Mouse (Mus musculus): ENCODE measurements at regions not wholly inside any gene's neighbourhood (a gene's known extent, or its start where the extent isn't known, plus 50 kb on each side); places are given as distances from the start of the nearest gene placed in this dataset.

GRCm38 (mm10) chr14:78438064-78438677 is 98.4 kb downstream of the Akap11 start:
- no peak for DNase-seq (ENCODE audit: low spot score in 2 of 2)

GRCm38 (mm10) chr14:78436586-78436985 is 100.0 kb downstream of the Akap11 start:
- no peak for DNase-seq (ENCODE audit: low spot score in 2 of 2)

GRCm38 (mm10) chr14:78435982-78436381 is 100.6 kb downstream of the Akap11 start:
- DNase-seq (ENCODE audit: low spot score in 2 of 2): no peak

GRCm38 (mm10) chr14:78435561-78435960 is 101.0 kb downstream of the Akap11 start:
- no peak for DNase-seq (ENCODE audit: low spot score in 2 of 2)

- DNase-seq (ENCODE audit: low spot score in 2 of 2): no peak
Measured at GRCm38 (mm10) chr14:78434753-78435152, 101.9 kb downstream of the Akap11 start.

- no peak for DNase-seq (ENCODE audit: low spot score in 2 of 2)
Measured at GRCm38 (mm10) chr14:78434126-78434525, 102.5 kb downstream of the Akap11 start.

DNA sequence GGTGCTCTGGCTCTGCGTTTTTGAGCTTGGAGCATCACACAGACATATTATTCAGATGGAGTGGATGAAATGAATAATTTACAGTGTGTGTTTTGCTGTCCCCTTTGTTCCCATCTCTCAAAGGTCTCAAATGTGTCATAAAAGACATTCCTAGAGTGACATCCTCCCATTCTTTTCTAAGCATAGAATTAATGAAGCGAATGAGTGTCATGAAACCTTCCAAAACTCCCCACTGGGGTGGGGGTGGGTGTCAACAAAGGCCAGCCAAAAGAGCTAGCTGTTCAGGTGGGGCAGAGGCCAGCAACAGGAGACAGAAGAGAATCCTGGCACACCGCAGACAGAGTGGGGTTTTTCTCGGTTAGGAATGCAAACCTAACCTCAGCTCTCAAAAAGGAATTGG is 104.1 kb downstream of the Akap11 start:
- no peak for DNase-seq (ENCODE audit: low spot score in 2 of 2)

DNA sequence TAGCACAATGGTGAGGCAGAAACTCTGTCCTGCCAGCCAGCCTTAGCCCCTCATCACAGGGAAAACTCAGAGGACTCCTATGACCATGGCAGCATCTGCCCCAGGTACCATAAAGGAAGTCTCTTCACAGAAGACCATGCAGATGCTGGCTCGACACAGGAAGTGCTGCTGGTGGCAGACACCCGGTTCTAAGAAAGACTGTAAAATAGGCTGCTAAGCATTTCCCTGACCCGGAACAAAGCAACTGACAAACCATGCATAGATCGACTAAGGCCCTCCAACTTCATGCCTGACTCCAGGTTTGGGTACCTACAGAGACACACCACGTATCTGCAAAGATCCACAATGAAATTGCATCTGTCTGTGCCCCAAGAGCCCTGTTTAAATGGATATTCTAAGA is 104.7 kb downstream of the Akap11 start:
- DNase-seq (ENCODE audit: low spot score in 2 of 2): no peak

DNA sequence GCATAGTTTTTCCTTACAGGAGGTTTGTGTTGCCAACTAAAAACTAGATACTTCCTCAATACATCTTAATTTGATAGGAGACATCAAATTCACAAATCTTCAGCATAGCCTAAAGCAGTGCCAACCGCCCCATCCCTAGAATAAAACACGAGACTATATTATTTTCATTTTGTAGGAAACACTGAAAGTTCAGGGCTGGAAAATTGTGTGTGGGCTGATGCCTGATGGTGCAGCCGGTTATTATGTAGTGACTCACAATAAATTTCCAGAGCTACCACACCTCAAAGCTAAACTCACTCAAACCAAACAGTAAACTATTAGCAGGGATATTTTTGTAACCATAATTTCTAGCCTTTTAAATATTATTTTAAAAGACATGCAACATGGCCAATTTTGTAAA is 105.2 kb downstream of the Akap11 start:
- no peak for DNase-seq (ENCODE audit: low spot score in 2 of 2)

GRCm38 (mm10) chr14:78428233-78429019 is 108.2 kb downstream of the Akap11 start:
- DNase-seq (ENCODE audit: low spot score in 2 of 2): peak in 1 of 2 experiments; percentile 22

- no peak for DNase-seq (ENCODE audit: low spot score in 2 of 2)
Measured at GRCm38 (mm10) chr14:78427062-78427461, 109.5 kb downstream of the Akap11 start.

GRCm38 (mm10) chr14:78422601-78423000 is 114.0 kb downstream of the Akap11 start:
- no peak for DNase-seq (ENCODE audit: low spot score in 2 of 2)

DNA sequence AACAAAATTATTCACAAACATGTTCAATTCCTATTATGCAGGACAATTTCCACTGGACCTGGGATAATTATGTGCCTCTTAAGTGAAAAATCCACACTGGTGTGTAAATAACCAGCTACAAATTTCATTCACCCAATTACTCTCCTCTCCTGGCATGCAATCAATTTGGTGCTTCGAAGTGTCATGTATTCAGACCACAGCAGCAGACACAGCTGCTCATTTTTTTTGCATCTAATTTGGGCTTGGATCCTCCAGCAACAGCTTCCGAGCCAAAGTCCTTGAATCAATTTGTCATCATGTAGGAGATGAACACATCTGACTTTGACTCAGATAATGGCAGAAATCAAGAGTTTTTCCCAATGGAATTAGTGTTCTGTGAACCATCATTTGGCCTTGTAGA is 113.1 kb upstream of the Tnfsf11 start:
- no peak for DNase-seq (ENCODE audit: low spot score in 2 of 2)

DNA sequence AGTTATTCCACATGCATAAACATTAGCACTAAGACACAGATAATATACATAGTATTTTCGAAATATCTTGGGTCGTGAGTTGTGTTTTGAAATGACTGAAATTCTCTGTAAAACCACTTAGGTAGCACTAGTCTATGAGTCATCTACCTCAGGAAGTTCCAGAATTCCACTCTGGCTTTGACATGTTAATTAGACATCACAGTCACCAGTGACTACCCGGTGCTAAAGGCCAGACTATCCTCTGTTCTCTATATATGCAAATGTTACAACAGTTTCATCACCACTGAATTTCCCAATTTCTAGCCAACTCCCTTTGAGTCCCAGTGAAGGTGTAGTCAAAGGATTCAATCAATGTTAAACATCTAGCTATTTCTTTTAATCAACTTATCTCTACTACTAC is 112.3 kb upstream of the Tnfsf11 start:
- no peak for DNase-seq (ENCODE audit: low spot score in 2 of 2)

DNA sequence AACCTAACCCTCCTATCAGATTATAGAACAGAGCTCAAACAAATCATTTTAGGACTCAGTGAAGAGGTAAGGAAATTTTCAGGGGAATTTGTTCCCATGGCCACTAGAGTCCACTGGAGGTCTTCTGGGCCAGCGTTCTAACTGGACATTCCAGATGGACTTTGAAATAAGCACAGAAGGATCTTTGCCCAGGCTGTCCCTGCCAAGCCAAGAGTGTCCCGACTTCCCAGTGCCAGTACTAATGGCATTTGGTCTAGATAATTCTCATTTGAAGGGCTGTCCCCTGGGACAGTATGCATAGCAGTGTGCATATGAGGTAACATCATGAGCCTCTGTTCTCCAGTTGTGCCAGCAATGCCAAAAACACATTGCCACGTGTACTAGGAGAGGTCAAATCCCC is 97.7 kb upstream of the Tnfsf11 start:
- DNase-seq (ENCODE audit: low spot score in 2 of 2): no peak

DNA sequence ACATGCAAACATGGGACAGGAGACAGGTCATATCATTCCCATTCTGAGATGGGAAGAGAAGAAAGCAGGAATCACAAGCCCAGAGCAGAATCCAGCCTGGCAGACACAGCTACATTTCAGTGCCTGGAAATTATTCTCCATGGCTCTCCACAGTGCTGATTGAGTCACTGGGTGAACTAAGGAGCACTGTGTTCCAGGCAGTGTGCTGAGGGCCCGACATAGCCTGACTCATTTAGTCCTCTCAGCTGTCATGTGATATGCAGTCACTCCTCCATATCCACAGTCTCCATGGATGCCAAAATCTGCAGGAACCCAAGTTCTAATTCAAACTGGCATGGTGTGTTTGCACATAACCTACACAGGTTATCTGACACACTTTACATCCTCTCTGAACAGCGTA is 90.1 kb upstream of the Tnfsf11 start:
- no peak for DNase-seq (ENCODE audit: low spot score in 2 of 2)

DNA sequence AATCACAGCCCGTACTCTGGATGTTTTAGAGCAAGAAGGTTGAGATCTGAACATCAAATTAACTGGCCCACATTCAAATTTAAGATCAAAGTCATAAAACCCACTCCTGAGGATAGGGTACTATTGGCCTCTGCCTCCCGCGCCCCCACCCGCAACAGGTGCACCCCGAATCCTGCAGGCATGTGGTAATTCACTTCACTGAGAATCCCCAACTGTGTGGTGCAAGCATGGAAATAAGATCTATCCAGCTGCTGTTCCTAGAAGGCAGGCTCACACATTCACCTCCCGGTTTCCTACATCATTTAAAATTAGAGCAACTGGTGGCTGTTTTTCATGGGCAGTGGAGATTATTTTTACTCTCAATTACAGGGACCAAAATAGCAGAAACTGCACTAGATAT is 87.8 kb upstream of the Tnfsf11 start:
- DNase-seq (ENCODE audit: low spot score in 2 of 2): no peak

GRCm38 (mm10) chr14:78387011-78387410 is 79.2 kb upstream of the Tnfsf11 start:
- DNase-seq (ENCODE audit: low spot score in 2 of 2): no peak

DNA sequence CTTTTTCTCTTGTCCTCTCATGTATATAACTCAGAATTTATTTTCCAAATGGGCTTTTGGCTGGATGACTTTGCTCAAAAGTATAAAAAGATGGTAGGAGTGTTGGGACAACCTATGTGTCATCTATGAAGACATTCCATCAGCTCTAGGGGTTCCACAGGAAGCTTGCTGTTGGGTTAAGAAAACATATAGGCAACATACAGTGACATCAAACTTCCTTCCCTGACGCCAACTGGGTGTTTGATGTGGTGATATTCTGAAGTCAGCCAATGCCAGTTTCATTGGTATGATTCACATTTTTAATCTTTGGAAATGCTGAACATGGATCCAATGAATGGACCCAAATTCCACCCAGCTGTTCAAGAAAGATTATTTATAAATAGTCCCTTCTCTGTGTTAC is 76.5 kb upstream of the Tnfsf11 start:
- no peak for DNase-seq (ENCODE audit: low spot score in 2 of 2)

- DNase-seq (ENCODE audit: low spot score in 2 of 2): peak; percentile 82 to 92
Measured at GRCm38 (mm10) chr14:78383256-78383709, 75.4 kb upstream of the Tnfsf11 start.

- DNase-seq (ENCODE audit: low spot score in 2 of 2): no peak
Measured at GRCm38 (mm10) chr14:78380011-78380410, 72.2 kb upstream of the Tnfsf11 start.

DNA sequence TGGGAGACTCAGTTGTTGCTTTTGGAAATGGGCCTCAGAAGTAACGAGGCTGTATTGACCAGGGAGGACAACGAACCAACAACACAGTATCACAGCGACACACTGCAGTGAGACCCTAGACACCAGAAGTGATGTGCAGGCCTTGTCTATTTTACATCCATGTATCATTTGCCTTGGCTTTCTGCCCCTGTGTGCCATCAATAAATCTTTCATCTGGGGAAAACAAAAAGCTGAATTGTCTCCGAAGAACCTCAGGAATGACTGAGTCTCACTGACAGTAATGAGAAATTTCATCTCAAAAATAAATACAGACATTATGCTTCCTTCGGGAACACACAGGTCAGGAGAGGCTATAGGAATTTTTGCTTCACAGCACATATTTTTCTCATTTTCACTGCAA is 68.7 kb upstream of the Tnfsf11 start:
- DNase-seq (ENCODE audit: low spot score in 2 of 2): no peak
